Mouse (Mus musculus) heart, postnatal 0 days (tissue): Measurements from ENCODE around the gene Meltf. TPM values are rescaled to one million over a fixed set of nuclear protein-coding genes. Genes with fewer than 3 reads are reported as not detected.

ENCODE experiments used
- ATAC-seq: fragments of 200-750 bp; cut with Nextera tagmentation; 2 replicates; pipeline ENCODE4 v1.8.0; 2017; ENCODE audit warnings: low read depth, moderate number of reproducible peaks, moderate library complexity; ENCODE audit not compliant: insufficient read depth
- DNase-seq: peaks from one replicate; pipeline ENCODE4 v3.0.0-alpha.2; 2016; ENCODE audit warnings: low spot score
- H3K27ac ChIP-seq: fragments of 300-500 bp; sonication (generic); 2 replicates; pipeline ENCODE4 v1.5.1; 2014; ENCODE audit warnings: low read depth, mild to moderate bottlenecking
- H3K27me3 ChIP-seq: fragments of 300-500 bp; sonication (generic); 2 replicates; pipeline ENCODE4 v1.6.1; 2014; ENCODE audit warnings: low read length, mixed read lengths; ENCODE audit not compliant: control insufficient read depth, insufficient read depth
- H3K36me3 ChIP-seq: fragments of 300-500 bp; sonication (generic); replicated peaks from 2 replicates; pipeline ENCODE4 v1.6.1; 2014; ENCODE audit warnings: low read length, mixed read lengths; ENCODE audit not compliant: control insufficient read depth, insufficient read depth
- H3K4me1 ChIP-seq: fragments of 300-500 bp; sonication (generic); 2 replicates; pipeline ENCODE4 v1.6.1; 2014; ENCODE audit warnings: antibody characterized with exemption; ENCODE audit not compliant: control insufficient read depth, insufficient read depth
- H3K4me2 ChIP-seq: fragments of 300-500 bp; sonication (generic); 2 replicates; pipeline ENCODE4 v1.6.1; 2014; ENCODE audit warnings: low read depth, mild to moderate bottlenecking, low read length, moderate library complexity
- H3K4me3 ChIP-seq: fragments of 300-500 bp; sonication (generic); 2 replicates; pipeline ENCODE4 v1.5.1; 2014; ENCODE audit warnings: low read depth, low read length
- H3K9ac ChIP-seq: fragments of 300-500 bp; sonication (generic); replicated peaks from 2 replicates; pipeline ENCODE4 v1.6.1; 2014; ENCODE audit warnings: low read depth, low read length, mixed read lengths
- H3K9me3 ChIP-seq: fragments of 300-500 bp; sonication (generic); replicated peaks from 2 replicates; pipeline ENCODE4 v1.6.1; 2016; ENCODE audit warnings: low read length; ENCODE audit not compliant: control insufficient read depth
- CTCF ChIP-seq: IDR thresholded peaks from 2 replicates; pipeline ENCODE4 v1.5.1; 2016; ENCODE audit warnings: antibody characterized with exemption, control low read depth, low read depth
- EP300 ChIP-seq: IDR thresholded peaks from 2 replicates; pipeline ENCODE4 v1.6.1; 2016; ENCODE audit warnings: antibody characterized with exemption, low read depth
- WGBS: fragments of 180-500 bp; shearing (Covaris S2); extraction: QIAGEN DNeasy Blood & Tissue Kit; methylation state at CpG from one replicate; pipeline ENCODE4 v1.1.7; 2014; 5-methylcytosine and 5-hydroxymethylcytosine counted together
- polyA plus RNA-seq: library from polyadenylated mRNA; unstranded; fragments of >200 nt; fragmentation: Nextera tagmentation; extraction: Ambion mirVana; gene quantifications from 2 replicates; pipeline ENCODE4 v1.2.1, GENCODE M21; 2015
- total RNA-seq: library from RNA; depleted of rRNA; stranded (reverse); fragments of >200 nt; gene quantifications from 2 replicates; pipeline ENCODE4 v1.2.3, GENCODE M21; 2014; ENCODE audit warnings: low replicate concordance

The Meltf gene
- total and polyA plus RNA-seq, 2 experiments from 2014 or later, result not detected

DNA sequence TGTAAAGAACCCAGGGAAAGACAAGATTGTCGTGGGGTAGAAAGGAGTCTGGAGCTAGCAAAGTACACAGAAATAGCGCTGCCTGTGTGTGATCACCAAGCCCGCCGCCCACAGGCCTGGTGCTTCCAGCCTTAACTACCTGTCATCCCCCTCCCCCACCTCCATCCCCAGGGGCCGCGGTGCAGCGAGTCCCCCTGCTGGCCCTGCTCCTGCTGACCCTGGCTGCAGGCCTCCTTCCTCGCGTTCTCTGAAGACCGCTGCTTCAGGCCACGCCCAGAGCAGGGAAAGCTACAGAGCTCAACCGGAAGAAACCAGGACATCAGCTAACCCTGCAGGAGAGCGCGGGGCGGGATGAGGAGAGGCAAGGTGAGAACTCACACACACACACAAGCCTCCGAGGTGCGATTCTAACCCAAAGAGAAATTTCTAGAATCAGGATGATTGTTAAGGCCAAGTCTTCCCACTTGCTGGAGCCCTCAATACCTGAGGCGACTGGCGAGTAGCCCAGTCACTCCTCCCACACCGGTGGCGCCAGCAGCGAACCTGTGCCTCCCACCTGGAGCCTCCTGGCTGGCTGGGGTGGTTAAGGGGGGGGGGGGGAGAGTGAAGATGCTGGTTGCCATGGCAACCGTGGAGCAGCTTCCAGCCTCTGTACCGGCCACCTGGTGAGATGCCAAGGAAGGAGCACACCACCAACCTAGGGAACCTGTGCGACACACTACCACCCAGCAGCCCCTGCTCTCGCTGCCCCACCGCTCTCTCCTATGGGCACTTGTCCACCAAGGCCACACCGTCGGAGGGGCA, 18.6 kb downstream of the Meltf start:
- Histone ChIP-seq H3K9me3 (no peaks in the 10 kb centered on the region), H3K36me3 (no peaks in the 10 kb centered on the region), H3K9ac (no peak overlapping the region), H3K4me3 (peak overlapping the region; percentile 20; the same call in 1 of the 2 replicates), H3K27me3 (no peaks in the 10 kb centered on the region), H3K27ac (no peak overlapping the region), H3K4me2 (peak overlapping the region; percentile 55), H3K4me1 (no peaks in the 10 kb centered on the region)
- WGBS, result 19% methylated on average over 29 of the region's 29 CpGs
- peak; percentile 12 for DNase-seq
- peak; percentile 70; the same call in 1 of the 2 replicates for ATAC-seq
- TF ChIP-seq EP300 (no peak), CTCF (peak; percentile 30)

- WGBS, result 79% methylated on average over 18 of the region's 18 CpGs
- no peak for ATAC-seq
Observed at GRCm38 (mm10) chr16:31898546-31899326, 20.1 kb downstream of the Meltf start.

GRCm38 (mm10) chr16:31901886-31902285, 23.3 kb downstream of the Meltf start:
- WGBS, result 68% methylated on average over 1 of the region's 1 CpGs
- no peaks in the 10 kb centered on the region for H3K4me1 ChIP-seq
- DNase-seq, result no peak
- H3K4me3 ChIP-seq, result no peak overlapping the region
- H3K9ac ChIP-seq, result no peak overlapping the region
- H3K27ac ChIP-seq, result no peak overlapping the region
- H3K27me3 ChIP-seq, result no peaks in the 10 kb centered on the region
- H3K9me3 ChIP-seq, result no peaks in the 10 kb centered on the region
- ATAC-seq, result no peak
- H3K36me3 ChIP-seq, result no peaks in the 10 kb centered on the region
- no peak overlapping the region for H3K4me2 ChIP-seq
- TF ChIP-seq CTCF, result no peak
- no peak for TF ChIP-seq EP300

More at GRCm38 (mm10) chr16:31898546-31899326, 20.1 kb downstream of the Meltf start:
- Histone ChIP-seq H3K27ac (no peak overlapping the region), H3K27me3 (no peaks in the 10 kb centered on the region), H3K36me3 (no peaks in the 10 kb centered on the region), H3K4me3 (no peak overlapping the region), H3K4me1 (no peaks in the 10 kb centered on the region), H3K4me2 (no peak overlapping the region), H3K9me3 (no peaks in the 10 kb centered on the region), H3K9ac (no peak overlapping the region)
- no peak for DNase-seq
- TF ChIP-seq EP300 (no peak), CTCF (no peak)

GRCm38 (mm10) chr16:31903239-31903638, 24.6 kb downstream of the Meltf start:
- H3K9me3 ChIP-seq, result no peaks in the 10 kb centered on the region
- WGBS, result 86% methylated on average over 8 of the region's 8 CpGs

GRCm38 (mm10) chr16:31905331-31905730, 26.7 kb downstream of the Meltf start:
- 71% methylated on average over 4 of the region's 4 CpGs for WGBS
- Histone ChIP-seq H3K4me3 (no peak overlapping the region), H3K4me1 (no peaks in the 10 kb centered on the region), H3K27ac (no peak overlapping the region), H3K9ac (no peak overlapping the region), H3K4me2 (no peak overlapping the region), H3K36me3 (no peaks in the 10 kb centered on the region), H3K27me3 (no peaks in the 10 kb centered on the region), H3K9me3 (no peaks in the 10 kb centered on the region)
- ATAC-seq (no peak), DNase-seq (no peak)
- no peak for TF ChIP-seq CTCF
- TF ChIP-seq EP300, result no peak

More at GRCm38 (mm10) chr16:31903239-31903638, 24.6 kb downstream of the Meltf start:
- H3K27me3 ChIP-seq, result no peaks in the 10 kb centered on the region
- no peak overlapping the region for H3K27ac ChIP-seq
- DNase-seq (no peak), ATAC-seq (no peak)
- H3K9ac ChIP-seq, result no peak overlapping the region
- H3K36me3 ChIP-seq, result no peaks in the 10 kb centered on the region
- H3K4me2 ChIP-seq, result no peak overlapping the region
- H3K4me1 ChIP-seq, result no peaks in the 10 kb centered on the region
- TF ChIP-seq CTCF (no peak), EP300 (no peak)
- H3K4me3 ChIP-seq, result no peak overlapping the region
